Mouse (Mus musculus): Measurements from ENCODE around the gene Fbln2.

The Fbln2 gene

DNA sequence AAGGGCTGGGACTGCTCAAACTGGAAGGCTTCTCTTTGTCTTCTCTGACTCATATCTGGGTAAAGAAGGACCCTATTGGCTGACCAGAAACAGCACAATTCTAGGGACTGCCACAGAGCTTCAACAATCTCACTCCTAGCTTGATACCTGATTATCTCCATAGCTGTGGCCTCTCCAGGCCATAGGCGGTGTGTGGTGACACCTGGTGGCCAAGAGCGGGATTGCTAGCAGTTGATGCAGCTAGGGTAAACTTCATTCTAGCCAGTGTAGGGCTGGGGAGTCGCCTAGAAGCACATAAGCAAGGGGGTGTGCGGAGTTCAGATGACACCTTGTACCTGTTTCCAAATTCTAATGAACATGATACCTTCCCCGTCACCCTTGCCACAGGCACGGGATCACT lies 69.0 kb downstream of the Fbln2 start:
- POLR2A ChIA-PET: interaction anchor here in 2 of 4 experiments (1.0 to 1.4 kb wide), 7 partner anchors 10 to 543 kb away, joined by 3 to 4 read pairs (median 3); partner anchors contain the start of genes Hdac11 (in 1 of the 2) and Wnt7a (in 1 of the 2)
- CTCF ChIA-PET: interaction anchor here (0.5 to 8.7 kb wide), 96 partner anchors 8 to 786 kb away, joined by 3 to 276 read pairs (median 4); partner anchors contain the start of genes Wnt7a (in 4 of the 4), Hdac11 (in 3 of the 4), Fbln2 (in 1 of the 4) and Iqsec1 (in 1 of the 4)

DNA sequence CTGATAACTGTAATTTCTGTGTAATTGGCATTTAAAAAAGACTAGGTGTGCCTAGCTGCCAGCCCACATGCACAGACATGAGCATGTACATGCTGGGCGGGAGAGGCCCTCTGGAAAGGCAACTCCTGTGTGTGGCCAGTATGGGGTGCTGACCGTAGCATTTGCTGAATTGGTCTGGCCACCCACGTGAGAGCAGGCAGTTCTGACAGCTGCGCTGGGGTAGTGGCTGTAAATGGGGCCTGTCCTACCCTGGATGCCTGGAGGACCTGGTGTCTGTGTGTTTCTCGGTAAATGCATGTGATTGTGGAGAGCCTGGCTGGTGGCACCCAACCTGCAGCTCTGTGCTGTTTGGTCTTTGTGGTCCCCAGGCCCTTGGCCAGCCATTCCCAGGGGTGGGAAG lies 69.5 kb downstream of the Fbln2 start:
- CTCF ChIA-PET: interaction anchor here (0.5 to 8.7 kb wide), 82 partner anchors 8 to 760 kb away, joined by 3 to 276 read pairs (median 5); partner anchors contain the start of genes Wnt7a (in 4 of the 4), Hdac11 (in 3 of the 4) and Iqsec1 (in 1 of the 4)

GRCm38 (mm10) chr6:91283031-91283430 lies 70.8 kb downstream of the Fbln2 start:
- POLR2A ChIA-PET: interaction anchor here in 2 of 4 experiments (2.0 to 2.9 kb wide), 2 partner anchors 129 to 158 kb away, joined by 5 to 11 read pairs; no protein-coding TSS in a partner anchor
- CTCF ChIA-PET: interaction anchor here (0.6 to 8.7 kb wide), 9 partner anchors 118 to 131 kb away, joined by 3 to 276 read pairs (median 5); partner anchors contain the start of genes Wnt7a (in 3 of the 4) and Hdac11 (in 1 of the 4)

More for the DNA sequence above, 69.5 kb downstream of the Fbln2 start:
- POLR2A ChIA-PET: interaction anchor here in 2 of 4 experiments (1.0 to 2.0 kb wide), 8 partner anchors 9 to 544 kb away, joined by 3 to 5 read pairs (median 3); partner anchors contain the start of genes Hdac11 (in 1 of the 2) and Wnt7a (in 1 of the 2)

DNA sequence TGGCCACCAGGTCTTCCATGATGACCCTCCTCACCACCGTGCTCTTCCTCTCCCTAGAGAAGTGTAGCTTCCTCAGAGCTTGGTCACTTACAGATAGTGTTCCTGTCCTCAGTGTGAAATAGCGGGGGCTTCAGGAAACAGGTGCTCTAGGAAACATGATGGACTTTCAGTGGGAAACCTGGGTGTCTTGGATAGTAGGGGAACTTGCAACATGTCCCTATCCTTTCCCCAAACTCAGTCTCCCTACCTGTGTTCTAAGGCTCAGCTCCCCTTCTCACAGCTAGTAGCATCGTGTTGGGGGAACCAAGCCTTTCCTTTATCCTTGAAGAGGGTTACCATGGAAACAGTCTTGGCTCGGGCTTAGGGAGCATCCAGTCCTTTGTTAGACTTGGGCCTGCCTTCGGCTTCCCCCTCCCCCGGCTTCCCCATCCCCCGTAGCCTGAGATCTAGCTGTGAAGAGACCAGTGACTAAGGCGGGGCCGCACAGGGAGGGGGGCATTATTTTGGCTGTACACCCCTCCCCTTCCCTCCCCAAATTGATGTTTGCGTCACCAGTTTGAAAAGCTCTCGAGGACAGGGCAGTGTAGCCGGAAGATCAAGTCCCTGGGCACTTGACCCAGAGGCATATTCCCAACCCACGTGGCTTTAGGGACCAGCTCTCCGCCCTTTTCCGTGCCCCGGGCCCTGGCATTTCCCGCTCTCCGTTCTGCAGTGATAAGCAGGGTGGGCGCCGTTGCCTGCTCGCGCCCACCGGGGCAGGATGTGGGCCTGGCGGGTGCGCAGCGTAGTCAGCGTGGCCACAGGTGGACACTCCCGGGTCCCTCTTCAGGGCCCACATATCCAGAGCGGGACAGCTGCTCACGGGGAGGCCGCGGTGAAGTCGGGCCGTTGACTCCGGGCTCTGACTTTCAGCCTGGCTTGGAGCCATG lies 72.5 kb downstream of the Fbln2 start:
- ChIA-PET POLR2A (interaction anchor here in 3 of 4 experiments (0.7 to 2.9 kb wide), 19 partner anchors 11 to 189 kb away, joined by 3 to 13 read pairs (median 5); partner anchors contain the start of genes Wnt7a (in 3 of the 3), Hdac11 (in 2 of the 3), Chchd4 (in 1 of the 3) and Tmem43 (in 1 of the 3)), CTCF (interaction anchor here (0.5 to 8.7 kb wide), 86 partner anchors 8 to 984 kb away, joined by 3 to 276 read pairs (median 4); partner anchors contain the start of genes Wnt7a (in 4 of the 4), Hdac11 (in 2 of the 4), Fbln2 (in 1 of the 4) and Iqsec1 (in 1 of the 4))

DNA sequence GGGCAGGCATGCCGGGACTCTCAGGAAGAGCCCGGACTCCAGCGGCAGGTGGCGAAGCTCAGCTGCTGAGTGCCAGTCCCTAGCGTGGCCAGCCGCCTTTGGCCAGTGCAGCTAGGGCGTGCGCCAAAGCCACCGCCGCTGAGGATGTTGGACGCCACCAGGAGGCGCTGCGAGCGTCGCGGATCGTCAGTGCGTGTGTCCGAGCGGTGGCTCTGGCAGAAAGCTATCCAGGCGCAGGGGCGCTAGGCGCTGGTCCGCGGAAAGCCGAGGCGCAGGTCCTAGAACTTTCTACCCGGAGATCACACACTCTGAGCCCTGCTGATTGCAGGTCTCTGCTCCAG lies 73.2 kb downstream of the Fbln2 start:
- ChIA-PET CTCF (interaction anchor here (0.5 to 8.7 kb wide), 95 partner anchors 8 to 983 kb away, joined by 3 to 276 read pairs (median 4); partner anchors contain the start of genes Wnt7a (in 4 of the 4), Hdac11 (in 2 of the 4), Fbln2 (in 1 of the 4) and Iqsec1 (in 1 of the 4)), POLR2A (interaction anchor here in 3 of 4 experiments (0.7 to 2.9 kb wide), 17 partner anchors 23 to 188 kb away, joined by 3 to 13 read pairs (median 6); partner anchors contain the start of genes Wnt7a (in 3 of the 3), Chchd4 (in 1 of the 3), Hdac11 (in 1 of the 3) and Tmem43 (in 1 of the 3))

DNA sequence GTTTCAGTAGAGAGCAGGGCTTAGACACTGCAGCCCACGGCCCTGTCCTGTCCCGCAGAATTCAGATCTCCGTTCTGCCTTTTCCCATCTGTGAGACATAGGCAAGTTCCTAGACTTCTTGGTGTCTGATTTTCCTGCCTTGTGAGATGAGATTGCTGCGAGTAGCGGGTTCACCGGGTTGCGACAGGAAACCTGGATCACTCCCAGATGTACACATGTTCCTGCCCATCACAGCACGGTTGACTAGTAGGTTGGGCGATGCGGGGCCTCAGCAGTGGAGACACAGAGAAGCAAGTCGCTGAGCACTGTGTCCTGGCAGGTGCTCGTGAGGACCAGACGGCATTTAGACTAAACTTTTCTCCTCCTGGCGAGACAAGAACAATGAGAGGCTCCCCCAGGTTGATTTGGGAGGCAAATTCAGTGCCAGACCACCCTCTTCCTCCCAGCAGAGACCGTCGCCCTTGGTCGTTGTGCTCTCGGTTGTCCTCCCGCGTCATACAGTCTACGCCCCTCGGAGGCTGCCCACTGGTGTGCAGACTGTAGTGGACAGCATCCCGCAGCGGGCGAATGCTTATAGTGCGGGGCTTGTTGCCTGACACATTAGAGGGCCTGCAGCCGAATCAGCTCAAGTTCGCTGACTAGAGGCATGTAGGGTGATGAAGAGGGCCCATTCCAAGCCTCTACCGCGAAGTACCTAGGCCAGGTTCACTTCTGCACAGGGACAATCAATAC lies 73.7 kb downstream of the Fbln2 start:
- ChIA-PET POLR2A (interaction anchor here in 3 of 4 experiments (1.0 to 2.9 kb wide), 15 partner anchors 14 to 188 kb away, joined by 3 to 13 read pairs (median 6); partner anchors contain the start of genes Wnt7a (in 2 of the 3), Chchd4 (in 1 of the 3), Hdac11 (in 1 of the 3) and Tmem43 (in 1 of the 3)), CTCF (interaction anchor here (0.5 to 8.7 kb wide), 85 partner anchors 9 to 983 kb away, joined by 3 to 276 read pairs (median 4); partner anchors contain the start of genes Wnt7a (in 4 of the 4), Hdac11 (in 2 of the 4), Fbln2 (in 1 of the 4) and Iqsec1 (in 1 of the 4))

DNA sequence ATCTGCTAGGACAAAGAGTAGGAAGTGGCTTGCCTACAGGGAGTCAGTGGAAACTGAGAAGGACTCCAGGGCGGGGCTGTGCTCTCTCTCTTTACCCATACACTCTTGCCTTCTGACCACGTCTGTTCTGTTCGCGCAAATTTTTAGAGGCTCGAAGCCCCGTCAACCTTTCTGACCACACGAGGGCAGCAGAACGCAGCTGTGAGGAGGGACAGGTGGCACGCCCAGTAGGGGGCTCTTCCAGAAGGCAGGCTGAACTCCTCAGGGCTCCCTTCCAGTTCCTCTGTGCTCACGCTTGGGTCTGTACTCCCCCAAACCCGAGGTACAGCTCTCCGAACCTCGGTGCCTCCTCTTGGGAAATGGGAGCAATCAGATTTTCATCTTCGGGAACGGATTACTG lies 74.4 kb downstream of the Fbln2 start:
- ChIA-PET POLR2A (interaction anchor here in 2 of 4 experiments (0.6 to 2.6 kb wide), 5 partner anchors 14 to 154 kb away, joined by 3 to 9 read pairs (median 3); partner anchors contain the start of gene Wnt7a (in 1 of the 2)), CTCF (interaction anchor here (0.6 to 8.7 kb wide), 19 partner anchors 8 to 222 kb away, joined by 3 to 276 read pairs (median 5); partner anchors contain the start of gene Wnt7a (in 4 of the 4))

- CTCF ChIA-PET: interaction anchor here (0.6 to 8.7 kb wide), 16 partner anchors 9 to 222 kb away, joined by 3 to 276 read pairs (median 4); partner anchors contain the start of gene Wnt7a (in 4 of the 4)
- POLR2A ChIA-PET: interaction anchor here in 2 of 4 experiments (0.6 to 2.6 kb wide), 8 partner anchors 13 to 1703 kb away, joined by 3 to 9 read pairs (median 4); partner anchors contain the start of gene Wnt7a (in 1 of the 2)
These were observed 74.9 kb downstream of the Fbln2 start for GRCm38 (mm10) chr6:91287148-91287547.

GRCm38 (mm10) chr6:91287636-91288035 lies 75.4 kb downstream of the Fbln2 start:
- ChIA-PET POLR2A (interaction anchor here in 1 of 4 experiments (0.7 to 1.3 kb wide), 4 partner anchors 14 to 1704 kb away, joined by 3 to 7 read pairs (median 6); no protein-coding TSS in a partner anchor), CTCF (interaction anchor here (1.2 to 8.7 kb wide), 8 partner anchors 13 to 128 kb away, joined by 3 to 276 read pairs (median 53); partner anchors contain the start of gene Wnt7a (in 4 of the 4))

- CTCF ChIA-PET: interaction anchor here (1.0 to 7.5 kb wide), 6 partner anchors 9 to 123 kb away, joined by 3 to 141 read pairs (median 4); partner anchors contain the start of gene Wnt7a (in 4 of the 4)
- POLR2A ChIA-PET: interaction anchor here in 1 of 4 experiments (0.6 kb wide), 2 partner anchors 330 to 424 kb away, joined by 3 to 6 read pairs; no protein-coding TSS in a partner anchor
These were observed 76.1 kb downstream of the Fbln2 start for GRCm38 (mm10) chr6:91288251-91288785.

DNA sequence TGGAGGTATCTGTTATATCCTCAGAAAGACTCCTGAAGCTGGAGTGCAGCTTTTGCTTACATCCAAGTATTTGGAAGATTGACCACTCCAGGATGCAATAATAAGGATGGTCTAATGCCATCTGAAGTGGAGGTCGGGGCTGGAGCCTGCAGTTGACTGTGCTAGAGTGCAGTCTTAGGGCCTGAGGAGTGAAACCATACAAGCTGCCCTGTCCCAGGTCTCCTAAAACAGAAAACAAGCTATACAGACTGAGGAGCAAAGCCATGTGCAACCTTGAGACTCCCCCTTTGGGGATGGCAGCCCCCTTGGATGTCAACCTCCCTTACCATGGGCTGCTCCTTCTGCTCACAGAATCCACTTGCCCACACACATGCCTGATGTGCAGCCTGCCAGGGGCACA lies 76.7 kb downstream of the Fbln2 start:
- POLR2A ChIA-PET: interaction anchor here in 1 of 4 experiments (0.6 kb wide), 2 partner anchors 425 to 523 kb away, joined by 3 read pairs; no protein-coding TSS in a partner anchor

GRCm38 (mm10) chr6:91290937-91291336 lies 78.7 kb downstream of the Fbln2 start:
- CTCF ChIA-PET: interaction anchor here in 2 of 4 experiments (0.5 to 1.8 kb wide), 5 partner anchors 10 to 302 kb away, joined by 4 to 7 read pairs (median 4); partner anchors contain the start of genes Iqsec1 (in 1 of the 2) and Wnt7a (in 1 of the 2)
- POLR2A ChIA-PET: interaction anchor here in 1 of 4 experiments (1.2 kb wide), 1 partner anchor 10 kb away, joined by 3 read pairs; no protein-coding TSS in a partner anchor

More for the DNA sequence above, 76.7 kb downstream of the Fbln2 start:
- CTCF ChIA-PET: interaction anchor here (1.0 to 7.5 kb wide), 7 partner anchors 8 to 126 kb away, joined by 3 to 141 read pairs (median 4); partner anchors contain the start of gene Wnt7a (in 4 of the 4)

GRCm38 (mm10) chr6:91295431-91295830 lies 83.2 kb downstream of the Fbln2 start:
- CTCF ChIA-PET: interaction anchor here in 1 of 4 experiments (1.4 to 2.7 kb wide), 2 partner anchors 10 to 116 kb away, joined by 5 to 9 read pairs; partner anchors contain the start of gene Wnt7a
- POLR2A ChIA-PET: interaction anchor here in 2 of 4 experiments (0.7 to 1.2 kb wide), 4 partner anchors 11 to 171 kb away, joined by 3 to 4 read pairs (median 4); partner anchors contain the start of gene Wnt7a (in 1 of the 2)

DNA sequence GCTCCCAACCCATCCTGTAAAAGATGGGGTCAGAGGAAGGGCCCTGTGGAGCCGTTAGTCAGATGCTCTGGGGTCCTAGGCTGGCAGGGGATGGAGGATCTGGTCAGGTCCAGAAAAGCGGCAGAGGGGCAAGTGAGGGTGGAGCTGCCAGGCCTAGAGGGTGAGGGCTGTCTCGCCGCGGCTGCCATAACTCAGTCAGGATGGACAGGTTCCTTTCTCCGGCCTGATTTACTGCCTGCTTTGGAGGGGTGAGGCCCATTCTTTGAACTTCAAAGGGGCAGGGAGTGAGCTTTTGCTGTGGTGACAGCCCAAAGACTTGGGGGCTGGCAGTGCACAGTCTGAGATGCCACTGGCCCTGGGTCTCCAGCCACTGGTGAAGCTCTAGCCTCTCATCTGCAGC lies 86.6 kb downstream of the Fbln2 start:
- CTCF ChIA-PET: interaction anchor here in 1 of 4 experiments (1.3 kb wide), 1 partner anchor 18 kb away, joined by 5 read pairs; no protein-coding TSS in a partner anchor
- POLR2A ChIA-PET: interaction anchor here in 1 of 4 experiments (1.1 kb wide), 1 partner anchor 9 kb away, joined by 3 read pairs; no protein-coding TSS in a partner anchor

DNA sequence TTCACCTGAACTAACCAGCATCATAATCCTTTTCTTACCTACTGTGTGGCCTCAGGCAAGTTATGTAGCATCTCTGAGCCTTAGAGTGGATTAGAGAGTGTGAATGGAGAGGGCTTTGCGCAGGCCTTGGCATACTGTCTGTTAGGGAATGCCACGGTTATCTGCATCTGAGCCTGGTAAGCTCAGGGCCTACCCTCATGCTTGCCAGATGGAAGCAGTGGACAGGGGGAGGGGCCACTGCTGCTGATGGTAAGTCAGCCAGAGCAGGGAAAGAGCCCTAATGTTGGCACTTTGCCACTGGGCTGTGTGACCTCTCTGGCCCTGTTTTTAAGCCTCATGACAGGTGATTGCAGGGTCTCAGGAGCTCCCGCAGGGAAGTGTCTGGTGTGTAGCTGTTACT lies 87.8 kb downstream of the Fbln2 start:
- ChIA-PET POLR2A (interaction anchor here in 1 of 4 experiments (0.9 to 1.1 kb wide), 2 partner anchors 12 to 13 kb away, joined by 3 to 4 read pairs; no protein-coding TSS in a partner anchor), CTCF (interaction anchor here in 2 of 4 experiments (0.5 to 2.9 kb wide), 3 partner anchors 14 to 115 kb away, joined by 4 to 12 read pairs (median 8); no protein-coding TSS in a partner anchor)

All from embryonic stem cell, embryonic (primary cell).